Mouse (Mus musculus) neural tube, embryonic 12.5 days (tissue): ENCODE measurements at regions not wholly inside any gene's neighbourhood (a gene's known extent, or its start where the extent isn't known, plus 50 kb on each side); places are given as distances from the start of the nearest gene placed in this dataset.

Experiments used
- ATAC-seq: fragments of 200-750 bp; cut with Nextera tagmentation; 2 replicates; pipeline ENCODE4 v1.8.0; 2017; ENCODE audit warnings: low read depth, mild to moderate bottlenecking, moderate TSS enrichment, moderate library complexity; ENCODE audit not compliant: low FRiP score
- H3K27ac ChIP-seq: fragments of 300-500 bp; sonication (generic); 2 replicates; pipeline ENCODE4 v1.5.1; 2016
- H3K27me3 ChIP-seq: fragments of 300-500 bp; sonication (generic); replicated peaks from 2 replicates; pipeline ENCODE4 v1.6.1; 2016; ENCODE audit warnings: mild to moderate bottlenecking
- H3K36me3 ChIP-seq: fragments of 300-500 bp; sonication (generic); 2 replicates; pipeline ENCODE4 v1.6.1; 2016; ENCODE audit warnings: mild to moderate bottlenecking
- H3K4me1 ChIP-seq: fragments of 300-500 bp; sonication (generic); 2 replicates; pipeline ENCODE4 v1.6.1; 2016
- H3K4me2 ChIP-seq: fragments of 300-500 bp; sonication (generic); replicated peaks from 2 replicates; pipeline ENCODE4 v1.6.1; 2016; ENCODE audit warnings: mild to moderate bottlenecking
- H3K4me3 ChIP-seq: fragments of 300-500 bp; sonication (generic); 2 replicates; pipeline ENCODE4 v1.5.1; 2016
- H3K9ac ChIP-seq: fragments of 300-500 bp; sonication (generic); 2 replicates; pipeline ENCODE4 v1.6.1; 2016; ENCODE audit warnings: mild to moderate bottlenecking
- H3K9me3 ChIP-seq: fragments of 300-500 bp; sonication (generic); 2 replicates; pipeline ENCODE4 v1.6.1; 2016; ENCODE audit warnings: mild to moderate bottlenecking
- WGBS: fragments of 180-500 bp; shearing (Covaris S2); methylation state at CpG from one replicate; pipeline ENCODE4 v1.1.7; 2016; 5-methylcytosine and 5-hydroxymethylcytosine counted together

DNA sequence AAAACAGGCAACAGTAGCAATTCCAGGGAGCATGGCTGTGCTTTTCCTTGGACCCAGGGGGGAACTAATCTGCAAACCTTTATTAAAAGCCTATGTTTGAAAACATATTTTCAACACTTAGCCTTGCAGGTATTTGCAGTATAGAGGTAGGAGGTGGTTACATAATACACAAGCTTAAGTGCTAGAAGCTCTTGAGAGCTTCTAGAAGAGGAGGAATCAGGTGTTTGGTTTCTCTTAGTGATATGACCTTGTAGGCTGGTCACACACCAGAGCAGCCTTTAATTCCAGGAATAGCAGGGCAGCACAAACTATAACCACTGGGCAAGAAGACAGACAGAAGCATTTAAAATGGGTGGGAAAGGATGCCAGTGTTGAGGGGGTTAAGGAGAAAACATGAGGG is 201.7 kb upstream of the Nt5c1b start:
- Histone ChIP-seq H3K36me3 (no peaks in the 10 kb centered on the region), H3K4me2 (no peak overlapping the region), H3K27me3 (no peaks in the 10 kb centered on the region), H3K4me1 (no peaks in the 10 kb centered on the region), H3K4me3 (no peak overlapping the region), H3K27ac (no peak overlapping the region), H3K9me3 (no peaks in the 10 kb centered on the region), H3K9ac (no peak overlapping the region)
- no peak for ATAC-seq

DNA sequence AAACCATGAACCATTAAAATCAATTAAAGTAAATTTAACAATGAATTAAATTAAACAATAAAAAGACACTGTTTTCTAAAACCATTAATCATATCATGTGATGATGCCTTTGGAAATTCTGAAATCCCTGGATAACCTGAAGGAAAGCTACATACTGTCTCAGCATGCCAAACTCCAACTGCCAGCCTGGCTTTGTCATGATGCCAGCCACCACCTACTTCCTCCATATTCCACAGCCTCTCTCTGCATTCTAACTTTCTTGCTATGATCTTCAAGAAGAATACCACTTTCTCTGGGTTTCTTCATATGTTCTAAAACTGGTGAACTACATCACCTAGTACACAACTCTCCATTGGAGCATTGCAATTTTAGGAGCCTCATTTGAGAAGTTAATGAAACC is 201.2 kb upstream of the Nt5c1b start:
- H3K4me3 ChIP-seq = no peak overlapping the region
- H3K27ac ChIP-seq = no peak overlapping the region
- no peaks in the 10 kb centered on the region for H3K9me3 ChIP-seq
- no peaks in the 10 kb centered on the region for H3K27me3 ChIP-seq
- H3K4me2 ChIP-seq = no peak overlapping the region
- no peak overlapping the region for H3K9ac ChIP-seq
- no peak for ATAC-seq
- H3K4me1 ChIP-seq = no peaks in the 10 kb centered on the region
- no peaks in the 10 kb centered on the region for H3K36me3 ChIP-seq

DNA sequence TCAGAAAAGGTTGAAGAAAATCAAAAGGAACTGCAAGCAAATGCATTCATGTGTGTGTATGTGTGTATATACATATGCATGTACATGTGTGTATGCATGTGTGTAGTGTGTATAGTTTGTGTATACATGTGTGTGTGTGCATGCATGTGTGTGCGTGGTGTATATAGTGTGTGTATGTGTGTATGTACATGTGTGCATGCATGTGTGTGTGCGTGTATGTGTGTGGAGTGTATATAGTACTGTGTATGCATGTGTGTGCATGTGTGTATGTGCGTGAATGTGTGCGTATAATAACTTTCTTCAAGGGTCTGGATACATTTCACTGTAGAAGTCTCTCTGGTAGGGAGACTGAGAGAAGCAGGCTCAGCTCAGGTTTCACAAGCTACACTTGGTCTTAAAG is 191.1 kb upstream of the Nt5c1b start:
- Histone ChIP-seq H3K9ac (no peak overlapping the region), H3K4me2 (no peak overlapping the region), H3K9me3 (no peaks in the 10 kb centered on the region), H3K27ac (no peak overlapping the region), H3K27me3 (no peaks in the 10 kb centered on the region), H3K4me1 (0 out of 2 replicates have a peak, but pooled peaks cover 8% of the 10 kb centered on the region), H3K36me3 (no peaks in the 10 kb centered on the region), H3K4me3 (no peak overlapping the region)
- ATAC-seq = 0 out of 2 replicates have a peak, but pooled peaks have one; percentile 11
- 87% methylated on average over 4 of the region's 4 CpGs for WGBS

DNA sequence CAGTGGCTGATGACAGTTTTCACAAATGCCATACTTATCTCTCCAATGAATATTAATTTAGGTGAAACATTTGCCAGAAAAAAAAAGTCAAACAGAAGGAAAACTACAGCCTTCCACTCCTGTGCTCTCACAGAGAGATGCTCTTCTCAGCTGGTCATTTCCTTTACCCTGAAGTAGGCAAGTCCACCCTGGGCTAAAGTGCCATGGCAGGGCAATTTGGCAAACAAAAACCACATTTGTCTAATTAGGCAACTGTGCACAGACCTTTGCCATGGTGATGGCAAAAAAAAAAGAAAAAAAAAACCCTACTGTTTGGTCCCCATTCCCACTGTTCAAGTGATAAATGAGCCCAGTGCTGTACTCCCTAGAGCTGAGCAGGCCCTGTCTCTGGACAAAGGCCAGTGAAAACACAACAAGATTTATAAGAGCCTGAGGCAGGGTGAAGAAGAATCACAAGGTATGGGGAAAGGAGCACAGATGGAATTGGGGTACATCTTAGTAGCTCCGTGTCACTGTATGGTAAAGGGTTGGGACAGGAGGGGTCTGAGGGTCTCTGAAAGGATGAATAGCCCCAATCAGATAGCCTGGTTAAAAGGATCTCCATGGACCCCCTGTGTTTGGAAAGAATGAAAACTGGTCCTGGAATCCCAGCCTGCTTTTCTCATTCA is 190.5 kb upstream of the Nt5c1b start:
- Histone ChIP-seq H3K4me3 (no peak overlapping the region), H3K27ac (no peak overlapping the region), H3K9ac (no peak overlapping the region), H3K36me3 (no peaks in the 10 kb centered on the region), H3K4me1 (0 out of 2 replicates have a peak, but pooled peaks cover 8% of the 10 kb centered on the region), H3K4me2 (no peak overlapping the region), H3K27me3 (no peaks in the 10 kb centered on the region), H3K9me3 (no peaks in the 10 kb centered on the region)
- 6% methylated on average over 1 of the region's 1 CpGs for WGBS
- ATAC-seq = peak; percentile 93

DNA sequence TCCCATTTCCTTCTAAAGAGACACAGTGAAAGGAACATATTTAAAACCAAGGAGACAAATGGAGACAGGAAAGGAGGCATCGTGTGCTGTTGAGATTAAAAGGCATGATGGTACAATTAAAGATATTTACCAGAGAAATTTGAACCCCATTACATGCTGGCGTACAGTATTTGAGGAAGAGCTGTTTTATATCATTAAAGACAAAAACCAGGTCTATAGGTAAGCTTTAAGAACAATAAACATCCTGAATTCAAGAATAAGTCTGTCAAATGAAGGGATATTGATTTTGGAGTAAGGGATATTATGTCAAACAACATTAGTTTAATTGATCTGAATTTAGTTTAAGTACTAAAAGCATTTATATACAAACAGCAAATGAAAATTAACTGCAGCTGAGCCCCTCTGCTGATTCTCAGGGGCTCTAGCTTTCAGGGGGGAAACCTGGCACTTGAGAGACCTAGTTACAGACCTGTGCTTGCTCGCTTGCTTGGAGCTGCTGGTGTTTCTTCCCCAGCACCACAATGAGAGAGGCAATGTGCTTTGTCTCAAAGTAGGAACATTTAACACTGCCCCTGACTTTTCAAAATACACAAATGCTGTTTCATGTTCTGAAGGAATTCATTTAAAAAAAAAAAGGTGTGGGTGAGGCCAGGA is 189.8 kb upstream of the Nt5c1b start:
- H3K27ac ChIP-seq = no peak overlapping the region
- ATAC-seq = no peak
- no peak overlapping the region for H3K4me3 ChIP-seq
- no peak overlapping the region for H3K4me2 ChIP-seq
- no peaks in the 10 kb centered on the region for H3K9me3 ChIP-seq
- H3K9ac ChIP-seq = no peak overlapping the region
- no peaks in the 10 kb centered on the region for H3K27me3 ChIP-seq
- H3K36me3 ChIP-seq = no peaks in the 10 kb centered on the region
- WGBS = 21% methylated on average over 3 of the region's 3 CpGs
- 0 out of 2 replicates have a peak, but pooled peaks cover 8% of the 10 kb centered on the region for H3K4me1 ChIP-seq

DNA sequence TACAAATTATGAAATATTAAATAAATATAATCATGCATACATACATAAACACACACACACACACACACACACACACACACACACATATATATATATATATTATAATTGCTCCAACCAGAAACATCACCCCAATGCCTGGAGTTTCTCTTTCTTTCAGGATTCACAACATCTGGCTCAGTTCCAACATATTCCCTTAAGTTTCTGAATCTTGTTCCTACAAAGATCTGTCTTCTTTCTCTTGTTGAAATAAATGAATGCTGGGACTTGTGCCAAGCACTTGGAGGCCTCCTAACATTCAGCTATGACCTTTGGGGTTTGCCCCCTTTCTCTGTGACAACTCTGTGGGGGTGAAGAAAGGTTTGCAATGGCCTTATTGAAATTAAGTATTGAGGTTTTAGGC is 187.2 kb upstream of the Nt5c1b start:
- H3K27ac ChIP-seq = no peak overlapping the region
- H3K9ac ChIP-seq = no peak overlapping the region
- no peak overlapping the region for H3K4me3 ChIP-seq
- no peak overlapping the region for H3K4me2 ChIP-seq
- no peaks in the 10 kb centered on the region for H3K9me3 ChIP-seq
- ATAC-seq = no peak
- H3K27me3 ChIP-seq = no peaks in the 10 kb centered on the region
- no peaks in the 10 kb centered on the region for H3K36me3 ChIP-seq
- H3K4me1 ChIP-seq = 0 out of 2 replicates have a peak, but pooled peaks cover 8% of the 10 kb centered on the region

DNA sequence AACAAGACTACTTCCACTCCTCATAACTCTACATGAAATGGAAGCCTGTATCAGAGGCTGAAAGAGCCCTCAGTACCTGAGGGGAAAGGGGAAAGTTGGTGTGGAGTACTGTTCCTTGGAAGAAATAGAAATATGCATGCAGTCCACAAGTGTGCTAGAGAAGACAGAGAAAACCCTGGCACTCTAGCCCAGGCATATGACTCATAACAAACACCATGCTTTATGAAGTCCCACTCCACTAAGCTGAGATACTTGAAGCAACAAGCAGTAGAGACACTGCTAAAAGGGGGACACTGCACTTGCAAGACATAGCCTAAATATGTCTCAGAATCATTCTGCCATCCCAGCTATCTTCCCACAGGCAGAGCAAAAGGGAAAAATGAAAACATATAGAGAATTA is 183.2 kb upstream of the Nt5c1b start:
- Histone ChIP-seq H3K9ac (no peak overlapping the region), H3K4me2 (no peak overlapping the region), H3K4me3 (no peak overlapping the region), H3K27ac (no peak overlapping the region), H3K36me3 (no peaks in the 10 kb centered on the region), H3K9me3 (no peaks in the 10 kb centered on the region), H3K4me1 (no peaks in the 10 kb centered on the region), H3K27me3 (no peaks in the 10 kb centered on the region)
- no peak for ATAC-seq

DNA sequence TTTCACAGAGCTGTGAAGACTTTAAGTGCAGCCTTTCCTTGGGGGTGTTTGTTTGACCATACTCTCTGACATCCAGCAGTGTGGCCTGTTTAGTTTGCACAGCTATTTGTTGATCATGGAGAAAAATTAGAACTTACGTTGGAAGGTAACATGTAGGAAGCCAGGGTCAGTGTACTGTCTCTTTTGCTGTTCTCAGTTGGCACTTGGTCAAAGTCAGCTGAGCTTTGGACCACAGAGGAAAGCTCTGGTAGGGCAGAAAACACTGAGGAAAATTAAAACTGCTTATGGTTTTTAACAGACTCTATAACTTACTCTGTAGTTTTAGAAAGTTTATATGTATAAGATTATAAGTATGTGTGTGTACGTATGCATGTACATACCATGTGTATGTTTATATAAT is 180.0 kb upstream of the Nt5c1b start:
- Histone ChIP-seq H3K9me3 (no peaks in the 10 kb centered on the region), H3K36me3 (no peaks in the 10 kb centered on the region), H3K4me2 (no peak overlapping the region), H3K27ac (no peak overlapping the region), H3K4me3 (no peak overlapping the region), H3K27me3 (no peaks in the 10 kb centered on the region), H3K9ac (no peak overlapping the region), H3K4me1 (no peaks in the 10 kb centered on the region)
- 90% methylated on average over 2 of the region's 2 CpGs for WGBS
- no peak for ATAC-seq

DNA sequence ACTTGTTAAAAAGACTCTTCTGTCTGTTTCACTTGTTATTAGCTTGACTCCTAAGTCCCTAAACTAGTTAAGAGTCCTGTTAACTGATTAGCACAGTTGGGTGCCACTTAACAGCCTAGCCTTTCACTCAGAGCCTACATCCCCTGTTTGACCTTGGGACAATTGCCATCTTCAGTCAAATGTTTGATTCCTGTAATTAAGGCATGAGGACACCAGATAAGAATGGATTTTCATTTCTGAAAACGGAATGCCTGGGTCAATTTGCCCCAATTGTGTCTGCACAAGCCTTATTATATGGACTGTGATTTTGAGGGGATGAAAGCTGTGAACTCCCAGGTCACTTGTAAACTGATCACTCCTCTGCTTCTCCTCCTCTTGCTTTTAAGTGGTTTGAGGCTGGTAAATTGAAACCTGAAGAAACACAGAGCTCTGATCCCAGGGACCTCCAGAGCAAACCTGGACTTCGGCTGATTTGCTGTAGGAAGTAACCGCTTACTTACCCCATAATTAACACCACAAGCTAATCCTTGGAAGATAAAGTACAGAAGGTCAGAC is 171.8 kb upstream of the Nt5c1b start:
- Histone ChIP-seq H3K4me1 (no peaks in the 10 kb centered on the region), H3K9ac (no peak overlapping the region), H3K27me3 (no peaks in the 10 kb centered on the region), H3K9me3 (no peaks in the 10 kb centered on the region), H3K4me2 (no peak overlapping the region), H3K36me3 (no peaks in the 10 kb centered on the region), H3K4me3 (no peak overlapping the region), H3K27ac (no peak overlapping the region)
- no peak for ATAC-seq
- WGBS = 53% methylated on average over 3 of the region's 3 CpGs

DNA sequence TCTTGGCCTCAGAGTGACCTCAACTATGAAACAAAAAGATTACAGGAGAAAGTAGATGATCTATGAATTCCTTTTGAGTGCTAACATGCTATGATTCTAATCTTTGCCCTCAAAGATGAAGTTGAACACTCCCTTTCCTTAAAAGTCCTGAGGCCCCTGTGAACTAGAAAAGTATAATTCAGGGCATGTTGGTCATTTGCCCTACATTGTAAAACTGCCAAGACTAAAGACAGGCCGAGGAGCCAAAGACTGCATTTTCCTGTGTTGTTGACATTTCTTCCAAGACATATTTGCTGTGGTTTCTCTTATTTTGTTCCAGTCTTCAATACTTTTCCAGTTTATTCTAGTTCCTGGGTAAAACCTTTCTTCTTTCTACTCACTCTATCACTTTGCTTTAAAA is 159.9 kb upstream of the Nt5c1b start:
- Histone ChIP-seq H3K27ac (no peak overlapping the region), H3K4me1 (no peaks in the 10 kb centered on the region), H3K4me3 (no peak overlapping the region), H3K27me3 (no peaks in the 10 kb centered on the region), H3K9me3 (no peaks in the 10 kb centered on the region), H3K9ac (no peak overlapping the region), H3K36me3 (no peaks in the 10 kb centered on the region), H3K4me2 (no peak overlapping the region)
- 68% methylated on average over 1 of the region's 1 CpGs for WGBS
- no peak for ATAC-seq

DNA sequence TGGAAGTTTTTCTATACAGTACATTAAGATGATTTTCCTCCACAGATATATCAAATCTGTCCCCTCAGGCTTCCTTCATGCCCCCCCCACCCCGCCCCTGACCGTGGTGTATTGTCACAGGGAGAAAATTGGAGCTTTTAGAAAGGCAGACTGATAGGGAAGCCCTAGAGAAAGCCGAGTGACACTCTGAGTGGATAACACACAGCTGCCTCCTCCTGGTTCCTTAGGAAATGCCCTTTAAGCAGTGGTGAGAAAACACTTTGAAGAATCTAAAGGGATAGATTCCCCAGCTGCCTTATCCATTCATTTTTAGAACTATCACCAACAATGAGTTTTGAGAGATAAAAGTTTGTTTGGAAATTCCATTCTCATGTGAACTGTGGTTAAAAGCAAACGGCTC is 147.0 kb upstream of the Nt5c1b start:
- H3K9me3 ChIP-seq = no peaks in the 10 kb centered on the region
- no peak for ATAC-seq
- H3K9ac ChIP-seq = no peak overlapping the region
- H3K4me3 ChIP-seq = no peak overlapping the region
- H3K4me2 ChIP-seq = no peak overlapping the region
- H3K27me3 ChIP-seq = no peaks in the 10 kb centered on the region
- WGBS = 36% methylated on average over 4 of the region's 4 CpGs
- H3K36me3 ChIP-seq = no peaks in the 10 kb centered on the region
- H3K4me1 ChIP-seq = no peaks in the 10 kb centered on the region
- no peak overlapping the region for H3K27ac ChIP-seq

DNA sequence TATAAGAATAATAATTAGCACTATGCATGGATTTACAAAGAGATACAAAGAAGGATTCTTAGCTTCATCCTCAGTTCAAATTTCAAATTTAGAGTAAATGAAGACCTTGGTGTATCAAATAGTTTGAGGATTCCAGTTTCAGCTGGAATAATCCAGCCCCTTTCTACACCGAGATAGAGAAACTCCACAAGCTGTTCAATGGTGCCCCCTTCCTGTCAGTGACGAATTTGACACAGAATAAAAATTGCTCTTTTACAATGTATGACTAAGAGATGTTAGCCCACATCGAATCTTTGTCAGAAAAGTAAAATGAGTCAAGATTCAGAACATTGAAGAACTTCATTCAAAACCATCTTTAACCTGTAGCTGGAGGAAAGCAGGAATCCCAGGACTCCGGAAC is 145.9 kb upstream of the Nt5c1b start:
- Histone ChIP-seq H3K4me2 (no peak overlapping the region), H3K9ac (no peak overlapping the region), H3K4me1 (no peaks in the 10 kb centered on the region), H3K9me3 (no peaks in the 10 kb centered on the region), H3K27me3 (no peaks in the 10 kb centered on the region), H3K4me3 (no peak overlapping the region), H3K27ac (no peak overlapping the region), H3K36me3 (no peaks in the 10 kb centered on the region)
- peak; percentile 74; the same call in 1 of the 2 replicates for ATAC-seq
- WGBS = 44% methylated on average over 4 of the region's 4 CpGs

DNA sequence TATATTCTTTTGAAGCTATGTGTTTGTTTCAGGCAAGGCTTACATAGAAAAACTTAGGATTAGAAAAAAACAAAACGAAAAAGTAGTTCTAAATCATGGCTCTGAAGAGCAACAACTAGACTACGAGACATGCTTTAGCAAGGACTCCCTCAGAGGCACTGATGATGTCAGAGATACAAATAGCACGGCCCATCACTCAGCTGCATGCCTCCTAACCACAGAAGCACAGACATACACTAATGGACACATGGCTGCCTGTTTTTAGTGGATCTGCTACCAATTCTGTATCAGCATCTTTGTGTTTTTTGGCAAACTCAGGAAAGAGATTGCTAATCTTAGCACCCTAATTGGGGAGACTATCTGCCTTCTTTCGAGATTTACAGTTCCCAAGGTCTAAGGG is 138.6 kb upstream of the Nt5c1b start:
- H3K4me1 ChIP-seq = no peaks in the 10 kb centered on the region
- no peak for ATAC-seq
- no peaks in the 10 kb centered on the region for H3K27me3 ChIP-seq
- WGBS = 72% methylated on average over 4 of the region's 4 CpGs
- no peak overlapping the region for H3K4me3 ChIP-seq
- no peaks in the 10 kb centered on the region for H3K9me3 ChIP-seq
- no peak overlapping the region for H3K9ac ChIP-seq
- H3K36me3 ChIP-seq = no peaks in the 10 kb centered on the region
- no peak overlapping the region for H3K4me2 ChIP-seq
- no peak overlapping the region for H3K27ac ChIP-seq
